ENCODE assay signal across 19 mouse cellular contexts in genomic region chr10:65022667-65023066, GRCm38 (mm10).
DNase-seq lines count a peak whose midpoint lies in the region; ATAC-seq and TF ChIP-seq lines count a peak whose summit lies in the region.
"Had no signal": no experiment of that assay in that cellular context is flagged by ENCODE, and none has a peak within 500 bp of the region (broad histone marks: within the 10 kb centered on the region; RNA-seq: fewer than 3 reads in every experiment).

No protein-coding gene starts in this region.

- H3K4me3 ChIP-seq in forebrain, postnatal 0 days (ENCODE audit: low read depth, low read length) = no peak overlapping the region
- no peak overlapping the region for H3K4me3 ChIP-seq in forebrain, embryonic 10.5 days
- no peak overlapping the region for H3K4me3 ChIP-seq in CH12.LX (replicated peaks in 1 of 3; ENCODE audit: low read depth in 2 of 3, low read length in 2 of 3, poor library complexity in 1 of 3)
- H3K4me3 ChIP-seq in lung, adult 2 months (replicated peaks; ENCODE audit: extremely low read depth, low read depth, low read length) = no peak overlapping the region
- H3K4me3 ChIP-seq: embryonic facial prominence, embryonic 15.5 days; erythroblast, embryonic 14.5 days; heart, embryonic 13.5 days; hindbrain, embryonic 15.5 days had no signal

- H3K4me1 ChIP-seq in forebrain, postnatal 0 days (ENCODE audit: insufficient read depth) = no peaks in the 10 kb centered on the region
- no peaks in the 10 kb centered on the region for H3K4me1 ChIP-seq in forebrain, embryonic 10.5 days
- H3K4me1 ChIP-seq in CH12.LX (ENCODE audit: control insufficient read depth in 1 of 2, insufficient read depth in 2 of 2) = no peaks in the 10 kb centered on the region
- H3K4me1 ChIP-seq in lung, adult 2 months (ENCODE audit: control insufficient read depth, insufficient read depth, low read length) = no peaks in the 10 kb centered on the region
- H3K4me1 ChIP-seq: embryonic facial prominence, embryonic 15.5 days; heart, embryonic 13.5 days; hindbrain, embryonic 15.5 days had no signal

- peak; percentile 61 to 66 for DNase-seq in cerebellum, postnatal 14 days
- no peak for DNase-seq in cerebellum, adult 18-20 months
- peak; percentile 12 for DNase-seq in forebrain, postnatal 0 days
- no peak for DNase-seq in forebrain, embryonic 10.5 days (ENCODE audit: extremely low spot score, low spot score)
- DNase-seq in left cerebral cortex, postnatal 4 days = peak; percentile 20
- DNase-seq in left cerebral cortex, postnatal 14 days (ENCODE audit: low spot score in 2 of 2) = no peak
- peak; percentile 1 for DNase-seq in CH12.LX (ENCODE audit: extremely low read depth)
- DNase-seq in lung, adult 2 months = no peak
- DNase-seq: adrenal gland, postnatal 14 days; gastrocnemius, postnatal 36 days; heart, adult 11 months; heart, postnatal 36 days had no signal

- H3K9ac ChIP-seq in forebrain, postnatal 0 days = no peak overlapping the region
- no peak overlapping the region for H3K9ac ChIP-seq in CH12.LX (ENCODE audit: insufficient read depth, low read depth)
- H3K9ac ChIP-seq: embryonic facial prominence, embryonic 15.5 days; heart, embryonic 13.5 days; hindbrain, embryonic 15.5 days had no signal

- dilution Hi-C loops in CH12.LX (cut with MboI; ENCODE audit: extremely low pct_ligation_motif_present, extremely low pct_unique_long_range_greater_than_20kb, low sequenced_read_pairs) = no loop called here

- intact Hi-C loops in left cerebral cortex, postnatal 4 days (cut with DNase I) = no loop called here
- intact Hi-C loops in left cerebral cortex, postnatal 14 days (cut with DNase I) = no loop called here

- WGBS in forebrain, postnatal 0 days = 86% methylated on average over 2 of the region's 2 CpGs
- 92% methylated on average over 2 of the region's 2 CpGs for WGBS in forebrain, embryonic 10.5 days
- 77% methylated on average over 2 of the region's 2 CpGs for WGBS in lung, adult 2 months

- H3K27ac ChIP-seq in forebrain, postnatal 0 days (ENCODE audit: low read depth, low read length) = no peak overlapping the region
- no peak overlapping the region for H3K27ac ChIP-seq in forebrain, embryonic 10.5 days
- H3K27ac ChIP-seq in CH12.LX (ENCODE audit: insufficient read depth, low read depth) = no peak overlapping the region
- H3K27ac ChIP-seq: embryonic facial prominence, embryonic 15.5 days; heart, embryonic 13.5 days; hindbrain, embryonic 15.5 days had no signal

- no peaks in the 10 kb centered on the region for H3K9me3 ChIP-seq in forebrain, postnatal 0 days (ENCODE audit: low read length)
- H3K9me3 ChIP-seq in forebrain, embryonic 10.5 days = no peaks in the 10 kb centered on the region
- H3K9me3 ChIP-seq in CH12.LX (replicated peaks; ENCODE audit: low read length) = no peaks in the 10 kb centered on the region
- H3K9me3 ChIP-seq: embryonic facial prominence, embryonic 15.5 days; heart, embryonic 13.5 days; hindbrain, embryonic 15.5 days had no signal

- TF ChIP-seq CTCF in forebrain, postnatal 0 days (IDR thresholded peaks at IDR 0.05; ENCODE audit: low read depth) = no peak
- TF ChIP-seq CTCF in CH12.LX (conservative IDR thresholded peaks at IDR 0.05 in 1 of 2, IDR thresholded peaks at IDR 0.05 in 1 of 2; ENCODE audit: low read depth in 2 of 2, low read length in 2 of 2) = no peak
- TF ChIP-seq CTCF in lung, adult 2 months (IDR thresholded peaks at IDR 0.05; ENCODE audit: insufficient read depth, low read length) = no peak

- no peak for TF ChIP-seq EP300 in CH12.LX (IDR thresholded peaks at IDR 0.05; ENCODE audit: low read length)

- no peak for TF ChIP-seq POLR2A in CH12.LX (IDR thresholded peaks at IDR 0.05; ENCODE audit: low read depth, low read length)
- no peak for TF ChIP-seq POLR2A in lung, adult 2 months (IDR thresholded peaks at IDR 0.05; ENCODE audit: borderline replicate concordance, extremely low read depth, low read depth, low read length)

- TF ChIP-seq RAD21 in CH12.LX (IDR thresholded peaks at IDR 0.05; ENCODE audit: low read depth, low read length) = no peak

- H3K36me3 ChIP-seq in forebrain, postnatal 0 days (ENCODE audit: insufficient read depth) = no peaks in the 10 kb centered on the region
- H3K36me3 ChIP-seq in forebrain, embryonic 10.5 days (replicated peaks) = no peaks in the 10 kb centered on the region
- H3K36me3 ChIP-seq in CH12.LX (replicated peaks in 1 of 2; ENCODE audit: control insufficient read depth in 1 of 2, insufficient read depth in 1 of 2, low read length in 1 of 2) = no peaks in the 10 kb centered on the region
- H3K36me3 ChIP-seq: embryonic facial prominence, embryonic 15.5 days; heart, embryonic 13.5 days; hindbrain, embryonic 15.5 days had no signal

- H3K4me2 ChIP-seq in forebrain, postnatal 0 days (ENCODE audit: low read depth) = no peak overlapping the region
- H3K4me2 ChIP-seq in CH12.LX (ENCODE audit: insufficient read depth, low read depth, poor library complexity, severe bottlenecking) = no peak overlapping the region
- H3K4me2 ChIP-seq: embryonic facial prominence, embryonic 15.5 days; heart, embryonic 13.5 days; hindbrain, embryonic 15.5 days had no signal

- no peaks in the 10 kb centered on the region for H3K79me2 ChIP-seq in CH12.LX (replicated peaks; ENCODE audit: control insufficient read depth, extremely low read depth, insufficient read depth, poor library complexity, severe bottlenecking)

- no peaks in the 10 kb centered on the region for H3K27me3 ChIP-seq in forebrain, postnatal 0 days (ENCODE audit: insufficient read depth, low read length)
- no peaks in the 10 kb centered on the region for H3K27me3 ChIP-seq in forebrain, embryonic 10.5 days (ENCODE audit: poor library complexity, severe bottlenecking)
- no peaks in the 10 kb centered on the region for H3K27me3 ChIP-seq in CH12.LX (replicated peaks)
- H3K27me3 ChIP-seq: embryonic facial prominence, embryonic 15.5 days; heart, embryonic 13.5 days; hindbrain, embryonic 15.5 days; Patski had no signal

- in situ Hi-C loops in CH12.LX (cut with MboI; ENCODE audit: low pct_ligation_motif_present, low pct_unique_long_range_greater_than_20kb, low sequenced_read_pairs) = no loop called here

- ATAC-seq in forebrain, postnatal 0 days = no peak
- ATAC-seq: activated CD4-positive, CD25-positive, alpha-beta regulatory T cell, adult 4 months; intestine, embryonic 16.5 days; Patski had no signal

TF ChIP-seq in CH12.LX, 34 proteins besides CTCF, POLR2A, EP300 and RAD21:
- no peak for TF ChIP-seq E2F4 (IDR thresholded peaks at IDR 0.05; ENCODE audit: insufficient replicate concordance, low read depth, low read length)
- TF ChIP-seq HCFC1 (IDR thresholded peaks at IDR 0.05; ENCODE audit: low read depth, low read length) = no peak
- no peak for TF ChIP-seq MYC (IDR thresholded peaks at IDR 0.05; ENCODE audit: low read depth, low read length)
- TF ChIP-seq POLR2AphosphoS2 (IDR thresholded peaks at IDR 0.05; ENCODE audit: low read depth, low read length) = no peak
- no peak for TF ChIP-seq NRF1 (IDR thresholded peaks at IDR 0.05; ENCODE audit: low read depth, low read length)
- TF ChIP-seq KAT2A (IDR thresholded peaks at IDR 0.05; ENCODE audit: insufficient replicate concordance, low read length) = no peak
- TF ChIP-seq TBP (conservative IDR thresholded peaks at IDR 0.05; ENCODE audit: low read depth, low read length) = no peak
- TF ChIP-seq MAX (IDR thresholded peaks at IDR 0.05; ENCODE audit: low read length) = no peak
- no peak for TF ChIP-seq ZKSCAN1 (IDR thresholded peaks at IDR 0.05; ENCODE audit: borderline replicate concordance, low read depth, low read length)

Comparison
In these comparisons a context has a peak if more than half of its experiments do, and no peak if none do; other contexts are left out.
1. DNase-seq: peak in cerebellum, postnatal 14 days (2 of 2), forebrain, postnatal 0 days (single experiment), left cerebral cortex, postnatal 4 days (single experiment) and CH12.LX (single experiment); none in cerebellum, adult 18-20 months (0 of 2), forebrain, embryonic 10.5 days (single experiment), left cerebral cortex, postnatal 14 days (0 of 2) and lung, adult 2 months (single experiment).